16 mouse cellular contexts compared by ENCODE assay signal in the genomic region with DNA sequence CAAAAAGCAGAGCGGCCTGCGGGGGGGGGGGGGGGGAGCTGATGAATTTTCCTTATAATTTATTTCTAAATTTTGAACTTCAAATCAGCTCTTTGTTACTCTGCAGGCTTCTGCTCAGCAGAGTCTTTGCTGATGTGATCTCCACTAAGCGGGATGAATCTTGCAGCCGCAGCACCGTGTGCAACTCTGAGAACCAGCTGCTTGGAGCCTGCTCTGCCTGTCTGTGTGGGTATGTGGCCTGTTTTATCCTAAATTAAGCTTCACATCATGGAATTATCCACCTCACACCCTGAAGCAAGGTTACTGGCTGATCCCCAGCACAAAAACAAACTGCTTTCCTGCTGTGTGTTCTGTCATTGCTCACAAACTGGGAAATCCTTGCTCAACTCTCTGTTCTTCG.
DNase-seq lines count a peak whose midpoint lies in the region; ATAC-seq and TF ChIP-seq lines count a peak whose summit lies in the region.
"Had no signal": no experiment of that assay in that cellular context is flagged by ENCODE, and none has a peak within 500 bp of the region (broad histone marks: within the 10 kb centered on the region; RNA-seq: fewer than 3 reads in every experiment).

No protein-coding gene starts in this region.

- H3K4me2 ChIP-seq in lung, embryonic 15.5 days, result no peak overlapping the region
- H3K4me2 ChIP-seq: forebrain, embryonic 15.5 days; heart, embryonic 11.5 days; heart, embryonic 15.5 days; hindbrain, embryonic 13.5 days had no signal

- peak; percentile 46; the same call in 1 of the 2 replicates for ATAC-seq in lung, embryonic 15.5 days (ENCODE audit: borderline replicate concordance, extremely low read depth, low FRiP score, low TSS enrichment)

- TF ChIP-seq POLR2A in lung, adult 2 months (IDR thresholded peaks at IDR 0.05; ENCODE audit: borderline replicate concordance, extremely low read depth, low read depth, low read length), result no peak
- TF ChIP-seq POLR2A in olfactory bulb, adult 2 months (IDR thresholded peaks at IDR 0.05; ENCODE audit: insufficient read depth, low read depth, low read length), result no peak

- H3K4me3 ChIP-seq in lung, embryonic 15.5 days, result no peak overlapping the region
- H3K4me3 ChIP-seq in lung, adult 2 months (replicated peaks; ENCODE audit: extremely low read depth, low read depth, low read length), result no peak overlapping the region
- no peak overlapping the region for H3K4me3 ChIP-seq in olfactory bulb, adult 2 months (ENCODE audit: insufficient read depth, low read depth, low read length)
- H3K4me3 ChIP-seq: embryonic facial prominence, embryonic 10.5 days; forebrain, embryonic 15.5 days; heart, adult 2 months; heart, embryonic 15.5 days; hindbrain, embryonic 13.5 days had no signal

- DNase-seq in frontal cortex, adult 2 months (ENCODE audit: extremely low spot score in 1 of 2, low spot score in 1 of 2), result peak; percentile 12 to 34
- no peak for DNase-seq in frontal cortex, postnatal 25 days (ENCODE audit: low spot score in 2 of 2)
- DNase-seq in lung, adult 2 months, result no peak
- peak; percentile 80 for DNase-seq in brain, adult 2 months (ENCODE audit: low read depth, low spot score)
- DNase-seq: adrenal gland, adult 2 months; adrenal gland, postnatal 25 days; cerebellum, adult 2 months; gastrocnemius, postnatal 14 days had no signal

- no peak overlapping the region for H3K27ac ChIP-seq in lung, embryonic 15.5 days
- H3K27ac ChIP-seq in olfactory bulb, adult 2 months (ENCODE audit: insufficient read depth, low read depth, low read length), result peak overlapping the region; percentile 66; the same call in 1 of the 2 replicates
- H3K27ac ChIP-seq: embryonic facial prominence, embryonic 10.5 days; forebrain, embryonic 15.5 days; heart, adult 2 months; heart, embryonic 15.5 days; hindbrain, embryonic 13.5 days had no signal

- H3K9ac ChIP-seq in lung, embryonic 15.5 days, result no peak overlapping the region
- H3K9ac ChIP-seq: forebrain, embryonic 15.5 days; heart, embryonic 15.5 days; hindbrain, embryonic 13.5 days had no signal

- 0 out of 2 replicates have a peak, but pooled peaks cover 4% of the 10 kb centered on the region for H3K4me1 ChIP-seq in lung, embryonic 15.5 days
- no peaks in the 10 kb centered on the region for H3K4me1 ChIP-seq in lung, adult 2 months (ENCODE audit: control insufficient read depth, insufficient read depth, low read length)
- 0 out of 2 replicates have a peak, but pooled peaks cover 6% of the 10 kb centered on the region for H3K4me1 ChIP-seq in olfactory bulb, adult 2 months (ENCODE audit: control insufficient read depth, insufficient read depth, low read length)
- H3K4me1 ChIP-seq: embryonic facial prominence, embryonic 10.5 days; forebrain, embryonic 15.5 days; heart, embryonic 15.5 days had no signal

- no peaks in the 10 kb centered on the region for H3K9me3 ChIP-seq in lung, embryonic 15.5 days
- H3K9me3 ChIP-seq: embryonic facial prominence, embryonic 10.5 days; forebrain, embryonic 15.5 days; heart, embryonic 15.5 days; hindbrain, embryonic 13.5 days had no signal

- H3K36me3 ChIP-seq in lung, embryonic 15.5 days, result no peaks in the 10 kb centered on the region
- H3K36me3 ChIP-seq: embryonic facial prominence, embryonic 10.5 days; forebrain, embryonic 15.5 days; heart, embryonic 15.5 days; hindbrain, embryonic 13.5 days had no signal

- no peaks in the 10 kb centered on the region for H3K27me3 ChIP-seq in lung, embryonic 15.5 days
- H3K27me3 ChIP-seq: forebrain, embryonic 15.5 days; heart, embryonic 15.5 days; hindbrain, embryonic 13.5 days had no signal

- TF ChIP-seq CTCF in lung, adult 2 months (IDR thresholded peaks at IDR 0.05; ENCODE audit: insufficient read depth, low read length), result no peak
- no peak for TF ChIP-seq CTCF in olfactory bulb, adult 2 months (IDR thresholded peaks at IDR 0.05; ENCODE audit: insufficient read depth, low read depth, low read length)

- WGBS in lung, embryonic 15.5 days, result 31% methylated on average over 6 of the region's 6 CpGs
- 45% methylated on average over 6 of the region's 6 CpGs for WGBS in lung, adult 2 months
- 46% methylated on average over 6 of the region's 6 CpGs for WGBS in olfactory bulb, adult 2 months

Comparison
In these comparisons a context has a peak if more than half of its experiments do, and no peak if none do; other contexts are left out.
1. DNase-seq: peak in frontal cortex, adult 2 months (2 of 2) and brain, adult 2 months (single experiment); none in frontal cortex, postnatal 25 days (0 of 2) and lung, adult 2 months (single experiment).